Mouse (Mus musculus): ENCODE measurements around the gene Olfr181. TPM values are rescaled to one million over a fixed set of nuclear protein-coding genes. Genes with fewer than 3 reads are reported as not detected.

The Olfr181 gene
- polyA plus RNA-seq (2012; rRNA removed), result not detected in 2 replicates

DNA sequence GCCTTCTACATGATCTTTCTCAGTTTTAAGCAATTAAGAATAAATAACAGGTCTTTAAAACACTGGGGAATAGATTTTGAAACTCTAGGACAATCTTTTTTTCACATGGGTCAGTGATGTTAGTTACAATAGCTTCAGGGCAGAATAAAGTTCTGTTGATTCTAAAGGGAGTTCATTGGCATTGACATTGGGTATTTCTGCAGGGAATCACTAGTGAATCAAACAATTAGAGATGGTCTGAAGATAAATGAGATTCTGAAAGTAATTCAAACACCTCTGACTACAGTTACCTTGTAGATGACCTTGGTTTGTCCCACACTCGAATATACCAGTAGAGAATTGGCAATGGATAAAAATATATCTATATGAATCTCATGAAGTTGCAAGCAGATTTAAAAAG, at the start of gene Olfr181:
Gene Olfr181 (minus strand): TSS at position 101 of the 400 bp plus-strand sequence.

DNA sequence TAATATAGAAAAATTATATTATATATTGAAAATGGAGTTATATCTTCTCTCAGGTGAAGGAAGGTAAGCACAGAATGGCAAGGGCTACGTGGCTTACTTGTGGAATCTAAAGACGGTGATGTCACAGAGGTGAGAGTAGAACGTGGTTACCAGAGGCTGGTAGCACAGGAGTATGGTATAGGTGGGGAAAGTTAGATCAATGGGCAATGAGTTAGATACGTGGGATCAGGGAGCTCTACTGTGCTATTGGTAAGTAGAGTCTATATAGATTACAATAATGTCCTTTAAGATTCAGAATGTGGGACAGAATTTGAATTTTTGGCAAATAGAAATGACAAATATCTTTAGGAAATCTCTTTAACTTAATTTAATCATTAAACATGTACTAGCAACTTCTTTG, 737 bp upstream of the Olfr181 start, which contains the start of gene Olfr180:
Gene Olfr180 (minus strand): TSS at position 101 of the 400 bp plus-strand sequence.

DNA sequence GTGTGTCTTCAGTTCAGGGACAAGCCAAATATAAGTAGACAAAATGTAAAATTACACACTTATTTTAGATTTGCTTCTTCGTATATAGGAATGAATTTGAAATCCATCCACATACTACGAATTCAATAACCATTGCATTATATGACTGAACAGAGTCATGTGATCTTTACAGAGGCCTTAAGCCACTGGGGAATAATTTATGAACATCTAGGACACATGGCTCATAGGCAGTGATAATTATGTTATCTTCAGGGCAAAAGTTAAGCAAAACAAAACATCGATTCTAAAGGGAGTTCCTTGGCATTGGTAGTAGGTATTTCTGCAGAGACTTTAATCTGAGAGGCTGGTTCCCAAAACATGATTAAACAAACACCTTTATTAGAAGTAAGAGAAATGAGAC, 36.6 kb downstream of the Olfr181 start, which contains the start of gene Olfr178:
Gene Olfr178 (minus strand): TSS at position 101 of the 400 bp plus-strand sequence.

Other genes with a start within 250 kb of the Olfr181 start
- not detected in 2 replicates for gene Gpr15, start 209.7 kb downstream of the Olfr181 start, polyA plus RNA-seq (2012; rRNA removed)
- gene Cldnd1, start 200.8 kb downstream of the Olfr181 start, polyA plus RNA-seq (2012; rRNA removed), result 71.2 and 80.6 TPM in 2 replicates
- not detected in 2 replicates for gene Olfr172, start 165.6 kb downstream of the Olfr181 start, polyA plus RNA-seq (2012; rRNA removed)
- not detected in 2 replicates for gene Olfr173, start 128.5 kb downstream of the Olfr181 start, polyA plus RNA-seq (2012; rRNA removed)
- gene Olfr175-ps1, start 102.0 kb downstream of the Olfr181 start, polyA plus RNA-seq (2012; rRNA removed), result not detected in 2 replicates
- gene Olfr177, start 54.0 kb downstream of the Olfr181 start, polyA plus RNA-seq (2012; rRNA removed), result not detected in 2 replicates
- gene Olfr178, start 36.7 kb downstream of the Olfr181 start, polyA plus RNA-seq (2012; rRNA removed), result not detected in 2 replicates
- gene Olfr180, start 637 bp upstream of the Olfr181 start, polyA plus RNA-seq (2012; rRNA removed), result not detected in 2 replicates
- gene Olfr183, start 66.6 kb upstream of the Olfr181 start, polyA plus RNA-seq (2012; rRNA removed), result not detected in 2 replicates
- gene Olfr186, start 101.5 kb upstream of the Olfr181 start, polyA plus RNA-seq (2012; rRNA removed), result not detected in 2 replicates
- gene Olfr187, start 111.0 kb upstream of the Olfr181 start, polyA plus RNA-seq (2012; rRNA removed), result not detected in 2 replicates
- gene Olfr190, start 149.2 kb upstream of the Olfr181 start, polyA plus RNA-seq (2012; rRNA removed), result not detected in 2 replicates
- gene Olfr191, start 161.1 kb upstream of the Olfr181 start, polyA plus RNA-seq (2012; rRNA removed), result not detected in 2 replicates
- gene Olfr193, start 183.1 kb upstream of the Olfr181 start, polyA plus RNA-seq (2012; rRNA removed), result not detected in 2 replicates
- gene Olfr194, start 192.3 kb upstream of the Olfr181 start, polyA plus RNA-seq (2012; rRNA removed), result not detected in 2 replicates
- not detected in 2 replicates for gene Olfr195, start 218.3 kb upstream of the Olfr181 start, polyA plus RNA-seq (2012; rRNA removed)
- not detected in 2 replicates for gene Olfr196, start 241.7 kb upstream of the Olfr181 start, polyA plus RNA-seq (2012; rRNA removed)